Mouse (Mus musculus) embryonic fibroblast, embryonic 13.5 days (primary cell): ENCODE results near the gene Prdm9.

Experiments used
- CTCF ChIP-seq: IDR thresholded peaks from 2 replicates; pipeline ENCODE4 v1.5.1; 2011; ENCODE audit warnings: mild to moderate bottlenecking, control low read depth, low read length, moderate library complexity, borderline replicate concordance; ENCODE audit not compliant: insufficient read depth
- POLR2A ChIP-seq: IDR thresholded peaks from 2 replicates; pipeline ENCODE4 v1.6.1; 2011; ENCODE audit warnings: low read depth, mild to moderate bottlenecking, control low read depth, low read length, moderate library complexity

DNA sequence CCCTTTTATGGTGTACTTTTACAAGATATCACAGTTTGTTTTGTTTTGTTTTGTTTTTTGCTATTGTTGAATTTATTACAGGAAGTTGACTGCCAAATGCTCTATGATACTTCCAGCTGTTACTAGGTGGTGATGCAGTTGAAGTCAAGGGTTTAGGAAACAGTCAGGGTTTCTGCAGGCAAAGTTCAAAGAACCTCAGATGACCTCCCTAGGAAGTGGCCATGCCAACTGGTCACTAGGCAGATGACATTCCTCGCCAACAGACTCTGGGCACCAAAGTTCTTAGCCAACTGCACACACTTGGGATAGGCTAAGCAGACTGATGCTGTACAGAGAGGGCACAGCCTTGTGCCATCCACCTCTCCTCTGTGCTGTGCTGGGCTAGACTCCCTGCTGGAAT is 10.9 kb upstream of the Prdm9 start:
- TF ChIP-seq POLR2A = no peak
- TF ChIP-seq CTCF = no peak
